Mouse (Mus musculus): Measurements from ENCODE around the gene Fabp2. TPM values are rescaled to one million over a fixed set of nuclear protein-coding genes. Genes with fewer than 3 reads are reported as not detected.

Gene Fabp2
- polyA plus RNA-seq, 1 experiment, result not detected

DNA sequence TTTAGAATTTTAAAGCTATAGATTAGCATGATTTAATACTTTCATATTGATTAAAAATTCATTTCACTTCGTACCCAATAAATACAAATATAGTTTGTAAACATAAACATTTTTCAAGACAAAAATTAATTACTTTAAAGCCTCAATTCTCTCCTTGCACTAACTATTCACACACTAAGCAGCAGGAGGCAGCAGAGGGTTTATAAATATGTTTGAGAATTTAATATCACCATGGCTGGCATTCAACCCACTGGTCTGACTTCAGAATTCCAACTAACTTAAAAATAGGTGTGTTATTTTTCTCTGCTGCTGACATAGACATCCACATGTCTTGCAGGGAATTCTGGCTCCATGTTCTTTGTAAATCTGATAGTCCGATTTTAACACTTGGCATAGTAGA, 44.3 kb downstream of the Fabp2 start:
- Histone ChIP-seq H3K4me1 (peaks cover 13% of the 10 kb centered on the region), H3K4me3 (replicated peaks) (no peak overlapping the region), H3K36me3 (replicated peaks; ENCODE audit: low read length) (peaks cover 2% of the 10 kb centered on the region), H3K9me3 (no peaks in the 10 kb centered on the region), H3K27me3 (replicated peaks) (no peaks in the 10 kb centered on the region)
- TF ChIP-seq FLI1 (IDR thresholded peaks at IDR 0.05; ENCODE audit: low read length), result no peak
- TF ChIP-seq GATA1 (IDR thresholded peaks at IDR 0.05; ENCODE audit: borderline replicate concordance, low read length), result no peak

DNA sequence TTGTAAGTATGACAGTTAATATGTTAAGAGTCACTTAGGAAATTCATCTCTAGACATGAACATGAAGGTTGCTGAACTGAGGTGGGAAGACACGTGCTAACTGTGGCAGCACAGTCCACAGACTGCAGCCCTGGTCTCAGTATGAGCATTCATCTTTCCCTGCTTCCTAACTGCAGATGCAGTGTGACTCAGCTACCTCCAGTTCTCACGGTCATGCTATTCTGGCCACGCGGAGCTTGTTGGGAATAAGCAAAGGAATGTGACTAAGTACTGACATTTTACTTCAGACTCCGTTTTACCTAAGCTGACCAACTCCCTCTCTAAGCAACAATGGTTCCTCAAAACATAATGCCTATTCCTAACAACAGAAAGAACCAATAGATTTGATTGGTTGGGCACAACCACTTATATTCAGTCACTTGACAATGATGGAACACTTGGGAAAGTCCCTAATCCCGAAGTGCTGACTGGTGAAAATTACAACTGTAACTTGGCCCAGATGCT, 48.6 kb downstream of the Fabp2 start:
- no peaks in the 10 kb centered on the region for H3K36me3 ChIP-seq (replicated peaks; ENCODE audit: low read length)
- H3K4me3 ChIP-seq (replicated peaks), result peak overlapping the region; percentile 39
- H3K4me1 ChIP-seq, result peaks cover 5% of the 10 kb centered on the region
- H3K9me3 ChIP-seq, result no peaks in the 10 kb centered on the region
- no peak for TF ChIP-seq GATA1 (IDR thresholded peaks at IDR 0.05; ENCODE audit: borderline replicate concordance, low read length)
- TF ChIP-seq FLI1 (IDR thresholded peaks at IDR 0.05; ENCODE audit: low read length), result no peak
- no peaks in the 10 kb centered on the region for H3K27me3 ChIP-seq (replicated peaks)

Other genes with a start within 250 kb of the Fabp2 start
- gene Pde5a, start 166.1 kb upstream of the Fabp2 start, polyA plus RNA-seq (2012; ENCODE audit: insufficient read depth, low replicate concordance), result 9.4 and 10.1 TPM in 2 replicates
- gene Gm10959, start 24.3 kb downstream of the Fabp2 start, polyA plus RNA-seq (2012; ENCODE audit: insufficient read depth, low replicate concordance), result not detected in 2 replicates
- gene 1810037I17Rik, start 29.1 kb downstream of the Fabp2 start, polyA plus RNA-seq (2012; ENCODE audit: insufficient read depth, low replicate concordance), result 47.0 and 117 TPM in 2 replicates
- not detected in 2 replicates for gene Usp53, start 89.4 kb downstream of the Fabp2 start, polyA plus RNA-seq (2012; ENCODE audit: insufficient read depth, low replicate concordance)
- gene Myoz2, start 139.9 kb downstream of the Fabp2 start, polyA plus RNA-seq (2012; ENCODE audit: insufficient read depth, low replicate concordance), result not detected in 2 replicates

Measured in megakaryocyte, embryonic 14.5 days (primary cell).